Mouse (Mus musculus) frontal cortex, postnatal 36 days (tissue): Measurements from ENCODE around the gene Lrrc56.
"Not testable (repeated sequence)": the region's sequence is repeated elsewhere in the genome, so short reads cannot be mapped to it uniquely, and the experiment has no call there.

ENCODE experiments used
- DNase-seq, 2 experiments: peaks; one replicate each; pipeline ENCODE4 v3.0.0; 2022; ENCODE audit warnings: low spot score in 2 of 2

Lrrc56 gene

GRCm38 (mm10) chr7:141216894-141217293 is 22.9 kb downstream of the Lrrc56 start:
- no peak for DNase-seq

GRCm38 (mm10) chr7:141217343-141218013 is 23.5 kb downstream of the Lrrc56 start:
- no peak for DNase-seq

GRCm38 (mm10) chr7:141218141-141218540 is 24.2 kb downstream of the Lrrc56 start:
- no peak for DNase-seq

- DNase-seq = no peak
Observed at GRCm38 (mm10) chr7:141218557-141219133, 24.7 kb downstream of the Lrrc56 start.

- DNase-seq = no peak
Observed at GRCm38 (mm10) chr7:141219558-141220099, 25.7 kb downstream of the Lrrc56 start.

GRCm38 (mm10) chr7:141220377-141220776 is 26.4 kb downstream of the Lrrc56 start:
- no peak for DNase-seq

GRCm38 (mm10) chr7:141221249-141222125 is 27.5 kb downstream of the Lrrc56 start:
- DNase-seq = peak; percentile 87 to 92

GRCm38 (mm10) chr7:141222126-141222467 is 28.1 kb downstream of the Lrrc56 start:
- DNase-seq = no peak

- no peak for DNase-seq
Observed at GRCm38 (mm10) chr7:141222696-141223215, 28.8 kb downstream of the Lrrc56 start.

GRCm38 (mm10) chr7:141226535-141226934 is 32.6 kb downstream of the Lrrc56 start:
- DNase-seq = no peak

GRCm38 (mm10) chr7:141227796-141228195 is 33.8 kb downstream of the Lrrc56 start:
- no peak for DNase-seq

- DNase-seq = peak; percentile 91 to 95
Observed at GRCm38 (mm10) chr7:141228279-141229067, 34.5 kb downstream of the Lrrc56 start, which contains the start of gene Phrf1. Gene Phrf1 (plus strand): TSS chr7:141228784.

GRCm38 (mm10) chr7:141229702-141230101 is 35.7 kb downstream of the Lrrc56 start:
- DNase-seq = no peak

GRCm38 (mm10) chr7:141230570-141230969 is 36.6 kb downstream of the Lrrc56 start:
- DNase-seq = no peak

GRCm38 (mm10) chr7:141231111-141231510 is 37.2 kb downstream of the Lrrc56 start:
- DNase-seq = no peak

GRCm38 (mm10) chr7:141231551-141231950 is 37.6 kb downstream of the Lrrc56 start:
- DNase-seq = no peak

- not testable (repeated sequence) for DNase-seq
Observed at GRCm38 (mm10) chr7:141250486-141250885, 56.5 kb downstream of the Lrrc56 start.

GRCm38 (mm10) chr7:141256159-141256558 is 62.2 kb downstream of the Lrrc56 start:
- DNase-seq = no peak
